ENCODE assay signal across 19 mouse cellular contexts in the genomic region with DNA sequence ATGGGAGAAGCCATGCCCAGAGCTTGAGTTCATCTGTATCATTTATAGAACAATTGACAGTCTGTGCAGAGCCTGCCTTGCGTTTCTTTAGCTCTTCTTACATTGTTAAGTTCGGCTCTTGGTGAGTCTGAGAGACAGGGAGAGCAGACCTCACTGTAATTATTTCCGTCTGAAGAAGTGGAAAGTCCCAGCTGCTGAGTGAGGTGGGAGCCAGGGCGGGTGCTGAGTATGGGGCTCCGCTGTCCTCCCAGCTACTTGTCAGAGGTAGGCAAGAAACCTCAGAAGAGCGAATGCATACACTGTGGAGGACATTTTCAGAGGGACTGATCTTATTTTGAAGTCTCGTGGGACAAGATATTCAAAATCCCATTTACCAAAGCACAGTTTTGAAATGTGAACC.
"Had no signal": no experiment of that assay in that cellular context is flagged by ENCODE, and none has a peak within 500 bp of the region (broad histone marks: within the 10 kb centered on the region; RNA-seq: fewer than 3 reads in every experiment).

No protein-coding gene starts in this region.

- H3K4me2 ChIP-seq: liver, embryonic 15.5 days; lung, embryonic 15.5 days; midbrain, embryonic 12.5 days; neural tube, embryonic 12.5 days; stomach, embryonic 15.5 days had no signal

- H3K9ac ChIP-seq: liver, embryonic 15.5 days; liver, postnatal 0 days; lung, embryonic 15.5 days; midbrain, embryonic 12.5 days; neural tube, embryonic 12.5 days; stomach, embryonic 15.5 days had no signal

- H3K27ac ChIP-seq: liver, embryonic 15.5 days; lung, embryonic 15.5 days; macrophage; midbrain, embryonic 12.5 days; neural tube, embryonic 12.5 days; stomach, embryonic 15.5 days; stomach, postnatal 0 days had no signal

- ATAC-seq: liver, postnatal 0 days; lung, postnatal 0 days; midbrain, embryonic 16.5 days had no signal

- H3K4me3 ChIP-seq: liver, embryonic 15.5 days; lung, embryonic 15.5 days; megakaryocyte, embryonic 14.5 days; midbrain, embryonic 12.5 days; neural tube, embryonic 12.5 days; stomach, embryonic 15.5 days had no signal

- DNase-seq: liver, postnatal 0 days; lung, adult 2 months; lung, postnatal 14 days; lung, postnatal 36 days; midbrain, embryonic 14.5 days; right cerebral cortex, postnatal 14 days; thymus, adult 2 months; thymus, postnatal 14 days; thymus, postnatal 36 days had no signal

- H3K9me3 ChIP-seq: liver, embryonic 15.5 days; lung, embryonic 15.5 days; midbrain, embryonic 12.5 days; neural tube, embryonic 12.5 days; stomach, embryonic 15.5 days had no signal

- H3K27me3 ChIP-seq: liver, embryonic 15.5 days; lung, embryonic 15.5 days; megakaryocyte, embryonic 14.5 days; neural tube, embryonic 12.5 days; stomach, embryonic 15.5 days had no signal

- H3K4me1 ChIP-seq: liver, embryonic 15.5 days; megakaryocyte, embryonic 14.5 days; stomach, embryonic 15.5 days had no signal

- H3K36me3 ChIP-seq: liver, embryonic 15.5 days; lung, embryonic 15.5 days; midbrain, embryonic 12.5 days; neural tube, embryonic 12.5 days; stomach, embryonic 15.5 days had no signal
